Mouse (Mus musculus): ENCODE measurements around the gene Atg10.
"Not testable (repeated sequence)": the region's sequence is repeated elsewhere in the genome, so short reads cannot be mapped to it uniquely, and the experiment has no call there.

Atg10 gene

GRCm38 (mm10) chr13:90928266-90928665, 295.5 kb downstream of the Atg10 start:
- DNase-seq, result not testable (repeated sequence)

- DNase-seq, result no peak
Measured at GRCm38 (mm10) chr13:90926938-90927633, 296.7 kb downstream of the Atg10 start.

- no peak for DNase-seq
Measured at GRCm38 (mm10) chr13:90926125-90926765, 297.5 kb downstream of the Atg10 start.

- DNase-seq, result no peak
Measured at GRCm38 (mm10) chr13:90925191-90925590, 298.6 kb downstream of the Atg10 start.

- no peak for DNase-seq
Measured at GRCm38 (mm10) chr13:90924072-90924471, 299.7 kb downstream of the Atg10 start.

GRCm38 (mm10) chr13:90923617-90924016, 300.2 kb downstream of the Atg10 start:
- not testable (repeated sequence) for DNase-seq

- DNase-seq, result peak; percentile 95
Measured at GRCm38 (mm10) chr13:90922751-90923612, 300.8 kb downstream of the Atg10 start, which contains the start of gene Rps23. TSS of gene Rps23 (plus strand) at chr13:90922958.

GRCm38 (mm10) chr13:90914721-90915120, 309.0 kb downstream of the Atg10 start:
- no peak for DNase-seq

- no peak for DNase-seq
Measured at GRCm38 (mm10) chr13:90913675-90914192, 310.0 kb downstream of the Atg10 start.

- DNase-seq, result no peak
Measured at GRCm38 (mm10) chr13:90912760-90913674, 310.8 kb downstream of the Atg10 start.

GRCm38 (mm10) chr13:90907376-90907775, 316.4 kb downstream of the Atg10 start:
- no peak for DNase-seq

- DNase-seq, result no peak
Measured at GRCm38 (mm10) chr13:90905176-90905575, 318.6 kb downstream of the Atg10 start, which contains the start of gene Atp6ap1l. TSS of gene Atp6ap1l (minus strand) at chr13:90905355.

- no peak for DNase-seq
Measured at GRCm38 (mm10) chr13:90896821-90897220, 326.9 kb downstream of the Atg10 start.

GRCm38 (mm10) chr13:90896098-90896497, 327.7 kb downstream of the Atg10 start:
- DNase-seq, result no peak

- no peak for DNase-seq
Measured at GRCm38 (mm10) chr13:90894819-90895218, 328.9 kb downstream of the Atg10 start.

GRCm38 (mm10) chr13:90890111-90890510, 333.7 kb downstream of the Atg10 start:
- DNase-seq, result no peak

- DNase-seq, result peak; percentile 78
Measured at GRCm38 (mm10) chr13:90886568-90886983, 337.2 kb downstream of the Atg10 start.

- peak; percentile 14 for DNase-seq
Measured at GRCm38 (mm10) chr13:90885856-90886532, 337.8 kb downstream of the Atg10 start.

Measured in embryo, embryonic 11 days (tissue).